Mouse (Mus musculus) bone marrow, adult 2 months (tissue): ENCODE measurements around the gene Slain1.

ENCODE experiments used
- CTCF ChIP-seq: fragments of 200-500 bp; IDR thresholded peaks from 2 replicates; pipeline ENCODE4 v1.5.1; 2011; ENCODE audit warnings: low read length, control low read depth; ENCODE audit not compliant: control insufficient read depth, insufficient read depth
- POLR2A ChIP-seq: fragments of 200-500 bp; IDR thresholded peaks from 2 replicates; pipeline ENCODE4 v1.6.1; 2011; ENCODE audit warnings: low read depth, mild to moderate bottlenecking, control low read depth, low read length, borderline replicate concordance; ENCODE audit not compliant: control insufficient read depth

- TF ChIP-seq CTCF (no peak), POLR2A (no peak)
Measured at GRCm38 (mm10) chr14:103647981-103648380, 2.0 kb upstream of the Slain1 start.
